Comparison of ENCODE assay signal across 9 mouse cellular contexts in the genomic region with DNA sequence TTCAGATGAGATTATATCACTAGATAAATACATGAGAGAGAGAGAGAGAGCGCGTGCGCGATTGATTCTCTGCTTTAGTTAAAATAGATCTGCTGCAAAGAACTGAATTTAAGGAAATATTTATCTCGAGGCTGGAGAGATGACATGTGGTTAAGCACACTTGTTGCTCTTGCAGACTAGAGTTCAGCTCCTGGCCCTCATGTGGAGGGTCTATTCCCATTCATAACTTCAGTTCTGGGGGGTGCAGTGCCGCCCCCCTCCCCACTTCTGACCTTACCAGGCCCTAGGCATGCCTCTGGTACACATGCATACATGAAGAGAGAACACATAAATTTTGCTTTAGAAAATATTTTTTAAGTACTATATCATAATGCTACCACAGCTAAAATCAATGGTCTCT. TPM values are rescaled to one million over a fixed set of nuclear protein-coding genes. Genes with fewer than 3 reads are reported as not detected.
A peak's percentile ranks its signal among the peaks of the same experiment; 100 is the strongest.
DNase-seq lines count a peak whose midpoint lies in the region; ATAC-seq lines count a peak whose summit lies in the region.
"Had no signal": no experiment of that assay in that cellular context is flagged by ENCODE, and none has a peak within 500 bp of the region (broad histone marks: within the 10 kb centered on the region; RNA-seq: fewer than 3 reads in every experiment).

No protein-coding gene starts in this region.

- H3K27ac ChIP-seq in midbrain, embryonic 10.5 days (replicated peaks) = no peak overlapping the region

- no peaks in the 10 kb centered on the region for H3K36me3 ChIP-seq in midbrain, embryonic 10.5 days

- WGBS in midbrain, embryonic 10.5 days = 89% methylated on average over 6 of the region's 6 CpGs

- ATAC-seq in erythroid progenitor cell, adult 5-6 weeks (replicated peaks; ENCODE audit: low FRiP score, poor library complexity, severe bottlenecking) = no peak

- H3K4me3 ChIP-seq in midbrain, embryonic 10.5 days = peak overlapping the region; percentile 78

- peak; percentile 76 for DNase-seq in heart, adult 11 months
- no peak for DNase-seq in heart, postnatal 10 days
- peak; percentile 12 for DNase-seq in retina, embryonic 14.5 days (ENCODE audit: low spot score)
- DNase-seq in retina, postnatal 1 day = no peak
- no peak for DNase-seq in midbrain, embryonic 10.5 days (ENCODE audit: low spot score)
- DNase-seq in adrenal gland, adult 8-10 months = no peak
- no peak for DNase-seq in left cerebral cortex, adult 18-20 months (ENCODE audit: low spot score in 2 of 2)
- DNase-seq: layer of hippocampus, adult 9-11 months had no signal

- H3K27me3 ChIP-seq in midbrain, embryonic 10.5 days (ENCODE audit: low read depth, poor library complexity, severe bottlenecking) = peaks cover 19% of the 10 kb centered on the region

- intact Hi-C loops in heart, postnatal 10 days (cut with DNase I) = loop anchor here (5.0 kb wide), 1 partner anchor 125 kb away; a partner anchor contains a TSS

- peaks cover 37% of the 10 kb centered on the region for H3K4me1 ChIP-seq in midbrain, embryonic 10.5 days

- H3K9me3 ChIP-seq in midbrain, embryonic 10.5 days (replicated peaks) = no peaks in the 10 kb centered on the region

RNA-seq across cellular contexts. Expression of a gene that starts 1.5 kb away (rescaled TPM):
- 1 to 10 TPM; 4.4 to 5.0 TPM for total RNA-seq in heart, postnatal 10 days (2021)
- 33.7 and 35.8 TPM in 2 replicates for polyA plus RNA-seq in midbrain, embryonic 10.5 days (2016; fragmentation: Nextera tagmentation; extraction: Ambion mirVana)
- 10 to 100 TPM; 14.2 to 20.9 (median 14.5) TPM for total RNA-seq in adrenal gland, adult 8-10 months (2022)
- 10 to 100 TPM; 53.3 to 55.7 TPM for total RNA-seq in left cerebral cortex, adult 18-20 months (2021)
- total RNA-seq in erythroid progenitor cell, adult 5-6 weeks (2015; ENCODE audit: low replicate concordance) = 4.0 TPM in 1 of 2 replicates, not detected in the other
- total RNA-seq in erythroid progenitor cell, adult 5-6 weeks (2017; ENCODE audit: low replicate concordance) = 0.15 TPM in 1 of 2 replicates, not detected in the other

Comparison
In these comparisons a context has a peak if more than half of its experiments do, and no peak if none do; other contexts are left out.
1. DNase-seq: peak in heart, adult 11 months (single experiment) and retina, embryonic 14.5 days (single experiment); none in heart, postnatal 10 days (0 of 2), retina, postnatal 1 day (single experiment), midbrain, embryonic 10.5 days (single experiment), adrenal gland, adult 8-10 months (single experiment) and left cerebral cortex, adult 18-20 months (0 of 2).